7 mouse cellular contexts compared by ENCODE assay signal in the genomic region with DNA sequence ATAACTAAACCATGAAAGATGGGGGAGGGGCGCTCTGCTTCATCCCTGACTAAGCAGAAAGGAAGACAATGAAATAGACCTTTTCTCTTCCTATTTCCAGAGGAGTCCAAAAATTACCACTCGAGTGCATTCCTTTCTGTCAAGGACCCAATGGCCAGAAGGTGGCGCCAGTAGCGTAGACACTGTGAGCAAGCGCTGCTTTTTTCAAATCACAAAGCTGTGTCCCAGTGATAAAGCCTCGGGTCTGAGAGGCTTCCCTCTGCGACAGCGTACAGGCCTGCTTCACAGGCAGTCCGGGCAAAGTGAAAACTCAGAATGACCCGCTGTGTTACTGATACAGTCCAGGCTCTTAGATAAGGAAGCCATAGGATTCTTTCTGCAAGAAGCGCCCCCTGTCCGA. TPM values are rescaled to one million over a fixed set of nuclear protein-coding genes. Genes with fewer than 3 reads are reported as not detected.
DNase-seq lines count a peak whose midpoint lies in the region; ATAC-seq and TF ChIP-seq lines count a peak whose summit lies in the region.

No protein-coding gene starts in this region.

- H3K27ac ChIP-seq in cortical plate, adult 2 months (ENCODE audit: insufficient read depth, low read length): no peak overlapping the region
- no peak overlapping the region for H3K27ac ChIP-seq in intestine, embryonic 15.5 days
- H3K27ac ChIP-seq in midbrain, embryonic 10.5 days (replicated peaks): peak overlapping the region; percentile 76
- no peak overlapping the region for H3K27ac ChIP-seq in small intestine, adult 2 months (ENCODE audit: insufficient read depth, low read depth, low read length)

- 0 out of 2 replicates have a peak overlapping the region, but pooled peaks have one; percentile 11 for H3K9ac ChIP-seq in intestine, embryonic 15.5 days

- TF ChIP-seq CTCF in cortical plate, adult 2 months (IDR thresholded peaks at IDR 0.05; ENCODE audit: extremely low read depth, insufficient read depth, low read length): peak; percentile 85
- peak; percentile 76; the same call in 1 of the 2 replicates for TF ChIP-seq CTCF in small intestine, adult 2 months (IDR thresholded peaks at IDR 0.05; ENCODE audit: extremely low read depth, insufficient read length, insufficient replicate concordance, low read depth, low read length)

- no peak for TF ChIP-seq POLR2A in cortical plate, adult 2 months (IDR thresholded peaks at IDR 0.05; ENCODE audit: extremely low read depth, insufficient read depth, low read length)
- TF ChIP-seq POLR2A in small intestine, adult 2 months (IDR thresholded peaks at IDR 0.05; ENCODE audit: low read depth, low read length): no peak

- no peaks in the 10 kb centered on the region for H3K4me1 ChIP-seq in cortical plate, adult 2 months (ENCODE audit: control insufficient read depth, insufficient read depth, low read length)
- H3K4me1 ChIP-seq in intestine, embryonic 15.5 days (replicated peaks): peaks cover 15% of the 10 kb centered on the region
- peaks cover 10% of the 10 kb centered on the region for H3K4me1 ChIP-seq in midbrain, embryonic 10.5 days
- no peaks in the 10 kb centered on the region for H3K4me1 ChIP-seq in small intestine, adult 2 months (ENCODE audit: control insufficient read depth, insufficient read depth, insufficient read length, low read length)

- H3K4me3 ChIP-seq in cortical plate, adult 2 months (ENCODE audit: insufficient read depth, low read length): no peak overlapping the region
- H3K4me3 ChIP-seq in intestine, embryonic 15.5 days (replicated peaks): no peak overlapping the region
- H3K4me3 ChIP-seq in midbrain, embryonic 10.5 days: peak overlapping the region; percentile 41
- H3K4me3 ChIP-seq in small intestine, adult 2 months (ENCODE audit: low read depth, low read length): no peak overlapping the region

- peak; percentile 47 for ATAC-seq in intestine, embryonic 15.5 days

- H3K27me3 ChIP-seq in intestine, embryonic 15.5 days (replicated peaks): no peaks in the 10 kb centered on the region
- H3K27me3 ChIP-seq in midbrain, embryonic 10.5 days (ENCODE audit: low read depth, poor library complexity, severe bottlenecking): no peaks in the 10 kb centered on the region
- H3K27me3 ChIP-seq in small intestine, adult 2 months (ENCODE audit: control insufficient read depth, insufficient read depth, low read length): no peaks in the 10 kb centered on the region

- H3K36me3 ChIP-seq in intestine, embryonic 15.5 days: no peaks in the 10 kb centered on the region
- no peaks in the 10 kb centered on the region for H3K36me3 ChIP-seq in midbrain, embryonic 10.5 days
- no peaks in the 10 kb centered on the region for H3K36me3 ChIP-seq in small intestine, adult 2 months (ENCODE audit: control insufficient read depth, insufficient read depth, low read length)

- peak overlapping the region; percentile 48 for H3K4me2 ChIP-seq in intestine, embryonic 15.5 days (replicated peaks)

- 6% methylated on average over 12 of the region's 12 CpGs for WGBS in intestine, embryonic 15.5 days
- 7% methylated on average over 12 of the region's 12 CpGs for WGBS in midbrain, embryonic 10.5 days
- WGBS in small intestine, adult 2 months: 13% methylated on average over 12 of the region's 12 CpGs

- no peaks in the 10 kb centered on the region for H3K9me3 ChIP-seq in intestine, embryonic 15.5 days
- no peaks in the 10 kb centered on the region for H3K9me3 ChIP-seq in midbrain, embryonic 10.5 days (replicated peaks)

- peak; percentile 73 to 91 for DNase-seq in adrenal gland, adult (ENCODE audit: inconsistent age in 2 of 2, low spot score in 1 of 2)
- peak; percentile 75 for DNase-seq in gastrocnemius, postnatal 14 days
- peak; percentile 76 to 86 for DNase-seq in left cerebral cortex, postnatal 25 days (ENCODE audit: low spot score in 2 of 2)
- DNase-seq in midbrain, embryonic 10.5 days (ENCODE audit: low spot score): peak; percentile 82

- intact Hi-C loops in gastrocnemius, postnatal 14 days (cut with DNase I; ENCODE audit: low total_unique reads): no loop called here
- intact Hi-C loops in left cerebral cortex, postnatal 25 days (cut with DNase I): no loop called here

RNA-seq across cellular contexts. Expression of a gene that starts 28.2 kb away (rescaled TPM):
- polyA plus RNA-seq in cortical plate, adult 2 months (2012; rRNA removed): 0.38 and 0.67 TPM in 2 replicates
- total RNA-seq in gastrocnemius, postnatal 14 days (2021): not detected
- 0.13 and 0.20 TPM in 2 replicates for polyA plus RNA-seq in intestine, embryonic 15.5 days (2015; fragmentation: Nextera tagmentation; extraction: Ambion mirVana)
- 1 to 10 TPM; 1.1 TPM for total RNA-seq in left cerebral cortex, postnatal 25 days (2021)
- not detected in 2 replicates for polyA plus RNA-seq in midbrain, embryonic 10.5 days (2016; fragmentation: Nextera tagmentation; extraction: Ambion mirVana)
- 0.05 TPM in 1 of 2 replicates, not detected in the other for polyA plus RNA-seq in small intestine, adult 2 months (2012; rRNA removed)

RNA-seq across cellular contexts. Expression of a gene that starts 45.2 kb away (rescaled TPM):
- polyA plus RNA-seq in cortical plate, adult 2 months (2012; rRNA removed): 42.1 and 45.5 TPM in 2 replicates
- total RNA-seq in gastrocnemius, postnatal 14 days (2021): 10 to 100 TPM; 75.6 to 78.0 TPM
- 128 and 131 TPM in 2 replicates for polyA plus RNA-seq in intestine, embryonic 15.5 days (2015; fragmentation: Nextera tagmentation; extraction: Ambion mirVana)
- total RNA-seq in left cerebral cortex, postnatal 25 days (2021): 10 to 100 TPM; 42.4 to 45.3 TPM
- 102 and 115 TPM in 2 replicates for polyA plus RNA-seq in midbrain, embryonic 10.5 days (2016; fragmentation: Nextera tagmentation; extraction: Ambion mirVana)
- polyA plus RNA-seq in small intestine, adult 2 months (2012; rRNA removed): 55.8 and 113 TPM in 2 replicates
